Mouse (Mus musculus): ENCODE measurements at regions not wholly inside any gene's neighbourhood (a gene's known extent, or its start where the extent isn't known, plus 50 kb on each side); places are given as distances from the start of the nearest gene placed in this dataset.

DNA sequence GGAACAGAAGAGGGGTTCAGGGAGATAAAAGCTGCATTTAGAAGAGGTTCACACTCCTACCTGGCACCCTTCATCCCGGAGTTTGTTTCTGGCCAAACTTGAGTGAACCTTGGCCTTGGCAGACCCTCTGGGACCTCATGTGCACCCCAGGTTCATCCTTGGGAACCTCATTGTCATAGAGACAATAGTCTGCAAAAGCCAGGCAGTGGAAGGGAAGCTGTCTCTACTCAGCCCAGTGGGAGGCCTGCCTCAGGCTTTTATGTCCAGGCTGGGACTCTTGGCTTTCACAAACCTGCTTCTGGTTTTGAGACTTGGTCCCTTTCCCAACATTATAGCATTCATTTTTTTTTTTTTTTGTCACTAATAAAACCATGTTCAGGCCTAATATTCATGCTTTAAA is 80.3 kb upstream of the Ctbp2 start:
- POLR2A ChIA-PET: interaction anchor here in 1 of 4 experiments (0.6 to 1.0 kb wide), 3 partner anchors 88 to 241 kb away, joined by 3 to 4 read pairs (median 3); no protein-coding TSS in a partner anchor
- CTCF ChIA-PET: no interaction called here

DNA sequence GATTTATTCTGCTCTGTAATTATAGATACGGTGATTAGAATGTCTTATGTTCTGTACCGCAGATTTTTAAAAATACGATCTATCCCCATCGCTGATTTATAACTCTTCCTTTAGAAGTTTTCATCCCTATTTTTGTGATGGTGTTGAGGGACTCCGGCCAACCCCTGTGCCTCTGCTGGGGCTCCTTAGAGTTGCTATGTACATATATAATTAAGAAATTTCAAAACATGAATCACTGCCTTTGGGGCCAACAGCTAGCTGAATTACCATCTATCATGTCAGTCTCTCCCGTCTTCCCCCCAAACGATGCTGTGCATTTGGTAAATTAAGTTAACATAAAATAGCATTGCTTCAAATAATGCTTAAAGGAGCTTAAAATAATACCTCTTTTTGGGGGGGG is 79.8 kb upstream of the Ctbp2 start:
- POLR2A ChIA-PET: interaction anchor here in 1 of 4 experiments (0.6 to 1.0 kb wide), 3 partner anchors 88 to 240 kb away, joined by 3 to 4 read pairs (median 3); no protein-coding TSS in a partner anchor
- CTCF ChIA-PET: no interaction called here

GRCm38 (mm10) chr7:133202092-133202880 is 78.1 kb upstream of the Ctbp2 start:
- ChIA-PET POLR2A (interaction anchor here in 3 of 4 experiments (0.6 to 1.8 kb wide), 7 partner anchors 9 to 597 kb away, joined by 3 to 7 read pairs (median 3); no protein-coding TSS in a partner anchor), CTCF (interaction anchor here in 1 of 4 experiments (0.7 to 1.1 kb wide), 2 partner anchors 9 to 16 kb away, joined by 3 read pairs; no protein-coding TSS in a partner anchor)

- POLR2A ChIA-PET: interaction anchor here in 2 of 4 experiments (0.5 to 1.1 kb wide), 4 partner anchors 12 to 552 kb away, joined by 3 to 4 read pairs (median 3); no protein-coding TSS in a partner anchor
- CTCF ChIA-PET: interaction anchor here in 1 of 4 experiments (1.1 kb wide), 1 partner anchor 18 kb away, joined by 3 read pairs; no protein-coding TSS in a partner anchor
Measured at GRCm38 (mm10) chr7:133199046-133199445, 74.9 kb upstream of the Ctbp2 start.

DNA sequence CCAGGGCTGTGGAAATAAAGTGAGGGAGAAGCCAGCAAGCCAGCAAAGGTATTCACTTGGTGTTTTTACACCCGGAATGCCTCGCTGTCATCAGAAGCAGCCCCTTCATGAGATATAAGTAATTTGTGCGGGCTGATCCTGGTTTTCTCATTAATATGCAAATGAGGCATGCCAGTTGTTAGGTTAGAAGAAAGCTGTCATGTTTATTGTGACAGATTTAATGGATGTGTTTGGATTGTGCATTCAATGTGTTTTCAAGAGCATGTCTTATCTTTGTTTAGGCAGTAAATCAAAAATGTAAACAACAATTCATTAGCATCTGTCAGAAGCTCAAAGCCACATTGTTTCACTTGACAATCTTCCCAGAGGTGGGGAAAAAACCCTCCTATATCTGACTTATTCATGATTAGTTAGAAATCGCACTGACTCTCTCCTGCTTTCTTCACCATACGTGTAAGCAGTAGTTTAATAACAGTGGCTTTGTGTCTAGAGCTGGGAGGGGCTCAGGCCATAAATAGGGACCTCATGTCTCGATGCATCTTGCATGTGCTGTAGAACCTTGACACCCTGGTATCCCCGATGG is 65.8 kb upstream of the Ctbp2 start:
- ChIA-PET CTCF (no interaction called here), POLR2A (interaction anchor here in 1 of 4 experiments (0.9 kb wide), 1 partner anchor 11 kb away, joined by 4 read pairs; no protein-coding TSS in a partner anchor)

DNA sequence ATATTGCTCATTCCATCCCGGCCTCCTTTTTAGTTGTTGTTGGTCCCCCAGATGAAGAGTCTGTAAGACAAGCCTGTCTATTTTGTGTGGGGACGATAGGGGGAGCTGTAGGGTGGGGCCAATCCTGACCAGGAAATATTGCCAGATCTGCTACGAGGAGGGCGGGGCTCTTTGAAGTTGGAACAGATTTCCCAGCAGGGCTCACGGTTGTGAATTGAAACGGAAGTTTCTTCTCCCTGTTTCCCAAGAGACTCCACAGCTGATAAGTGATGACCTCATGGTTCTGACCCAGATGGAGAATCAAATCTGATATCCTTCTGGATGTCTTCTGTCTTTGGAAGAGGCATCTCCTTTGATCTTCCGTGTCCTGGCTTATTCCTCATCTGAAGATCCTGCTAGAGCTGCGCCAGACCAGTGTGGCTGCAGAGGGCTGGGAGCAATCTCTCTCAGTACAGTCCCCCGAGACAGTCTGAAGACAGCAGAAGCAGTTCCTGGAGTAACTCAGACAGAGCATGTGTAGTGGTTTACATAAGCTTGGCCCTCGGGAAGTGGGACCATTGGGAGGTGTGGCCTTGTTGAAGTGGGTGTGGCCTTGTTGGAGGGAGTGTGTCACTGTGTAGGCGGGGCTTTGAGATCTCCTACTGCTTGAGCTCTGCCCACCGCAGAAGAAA is 61.9 kb upstream of the Ctbp2 start:
- ChIA-PET CTCF (interaction anchor here (0.5 to 2.4 kb wide), 20 partner anchors 11 to 544 kb away, joined by 3 to 15 read pairs (median 3); partner anchors contain the start of gene Edrf1 (in 2 of the 4)), POLR2A (interaction anchor here (0.5 to 1.8 kb wide), 17 partner anchors 15 to 610 kb away, joined by 3 to 10 read pairs (median 3); partner anchors contain the start of genes Edrf1 (in 2 of the 4) and Oat (in 1 of the 4))

- CTCF ChIA-PET: interaction anchor here in 3 of 4 experiments (0.5 to 2.4 kb wide), 13 partner anchors 11 to 452 kb away, joined by 3 to 15 read pairs (median 4); partner anchors contain the start of gene Edrf1 (in 2 of the 3)
- POLR2A ChIA-PET: interaction anchor here in 3 of 4 experiments (0.7 to 1.8 kb wide), 10 partner anchors 14 to 609 kb away, joined by 3 to 9 read pairs (median 4); partner anchors contain the start of genes Edrf1 (in 1 of the 3) and Oat (in 1 of the 3)
Measured at GRCm38 (mm10) chr7:133184905-133185594, 60.9 kb upstream of the Ctbp2 start.

DNA sequence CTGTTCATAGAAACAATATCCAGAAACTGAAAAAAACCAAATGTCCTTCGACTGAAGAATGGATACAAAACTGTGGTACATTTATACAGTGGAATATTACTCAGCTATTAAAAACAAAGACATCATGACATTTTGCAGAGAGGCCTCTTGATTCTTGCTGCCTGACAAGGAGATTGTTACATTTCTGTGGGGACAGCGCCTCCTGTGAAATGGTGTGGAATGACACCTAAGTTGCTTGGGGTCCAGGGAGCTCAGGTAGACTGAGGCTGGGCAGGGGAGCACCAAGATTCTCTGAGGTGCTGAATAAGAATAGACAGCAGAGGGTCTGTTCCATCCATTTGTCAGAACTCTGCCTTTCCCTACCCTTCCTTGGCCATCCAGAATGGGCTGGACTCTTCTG is 57.2 kb upstream of the Ctbp2 start:
- ChIA-PET POLR2A (interaction anchor here in 3 of 4 experiments (0.5 to 1.0 kb wide), 4 partner anchors 10 to 1502 kb away, joined by 3 to 4 read pairs (median 3); partner anchors contain the start of gene Edrf1 (in 1 of the 3)), CTCF (interaction anchor here (0.5 to 1.3 kb wide), 18 partner anchors 10 to 950 kb away, joined by 3 to 9 read pairs (median 3); partner anchors contain the start of gene Zranb1 (in 1 of the 4))

GRCm38 (mm10) chr7:133177179-133177575 is 53.0 kb upstream of the Ctbp2 start:
- CTCF ChIA-PET: no interaction called here
- POLR2A ChIA-PET: no interaction called here

DNA sequence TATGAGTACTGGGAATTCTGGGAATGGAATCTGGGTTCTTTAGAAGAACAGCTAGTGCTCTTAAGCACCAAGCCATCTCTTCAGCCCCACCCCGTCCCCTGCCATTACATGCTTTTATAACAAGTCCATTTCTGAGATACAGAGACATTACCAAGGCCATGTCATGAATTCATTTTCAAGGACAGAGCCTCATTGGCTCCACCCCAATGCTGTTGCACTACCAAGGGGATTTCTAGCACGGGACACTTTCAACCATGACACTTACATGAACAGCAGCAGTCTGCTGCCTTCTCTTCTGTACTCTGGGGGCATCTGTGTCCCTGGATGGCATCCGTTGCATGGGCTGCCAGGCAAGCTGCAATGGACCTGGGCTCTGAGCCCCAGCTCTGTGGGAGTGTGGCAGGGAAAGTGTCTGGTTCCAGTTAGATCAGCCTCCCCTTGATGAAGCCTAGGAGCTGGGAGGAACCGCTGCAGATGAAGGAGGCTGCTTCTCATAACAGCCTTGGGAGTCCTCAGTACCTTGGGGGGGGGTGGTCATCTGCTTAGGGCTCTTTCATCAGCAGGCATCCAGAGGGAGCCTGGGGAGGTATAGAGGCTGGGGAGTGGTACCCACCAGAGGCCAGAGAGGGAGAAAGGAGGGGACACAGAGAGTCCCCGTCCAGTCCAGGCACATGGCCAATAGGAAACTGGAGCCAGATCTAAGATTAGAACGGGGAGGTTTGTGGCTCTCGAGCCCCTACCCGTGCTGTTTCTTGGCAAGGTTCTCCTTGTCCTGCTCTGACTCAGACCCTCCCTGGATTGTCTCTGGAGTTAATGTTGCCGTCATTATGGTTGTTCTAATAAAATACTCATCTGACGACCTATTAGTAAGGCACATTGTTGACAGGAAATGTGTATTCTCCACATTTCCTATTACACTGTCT is 52.4 kb upstream of the Ctbp2 start:
- ChIA-PET CTCF (interaction anchor here in 1 of 4 experiments (1.5 kb wide), 1 partner anchor 10 kb away, joined by 4 read pairs; no protein-coding TSS in a partner anchor), POLR2A (no interaction called here)
